Comparison of ENCODE assay signal across 22 mouse cellular contexts in genomic region chr7:98574771-98575191, GRCm38 (mm10).
A peak's percentile ranks its signal among the peaks of the same experiment; 100 is the strongest.
DNase-seq lines count a peak whose midpoint lies in the region; ATAC-seq and TF ChIP-seq lines count a peak whose summit lies in the region.
"Had no signal": no experiment of that assay in that cellular context is flagged by ENCODE, and none has a peak within 500 bp of the region (broad histone marks: within the 10 kb centered on the region; RNA-seq: fewer than 3 reads in every experiment).

No protein-coding gene starts in this region.

- WGBS in heart, embryonic 10.5 days = 66% methylated on average over 2 of the region's 2 CpGs
- WGBS in heart, postnatal 0 days = 68% methylated on average over 2 of the region's 2 CpGs

- no peaks in the 10 kb centered on the region for H3K27me3 ChIP-seq in heart, embryonic 10.5 days (ENCODE audit: insufficient read depth, poor library complexity, severe bottlenecking)
- H3K27me3 ChIP-seq in heart, postnatal 0 days (ENCODE audit: control insufficient read depth, insufficient read depth, low read length) = no peaks in the 10 kb centered on the region
- H3K27me3 ChIP-seq: embryonic facial prominence, embryonic 12.5 days; limb, embryonic 13.5 days; midbrain, embryonic 13.5 days; neural tube, embryonic 15.5 days had no signal

- no peak for TF ChIP-seq EP300 in heart, postnatal 0 days (IDR thresholded peaks at IDR 0.05; ENCODE audit: low read depth)

- no peak for ATAC-seq in heart, postnatal 0 days (ENCODE audit: insufficient read depth, low read depth)
- ATAC-seq: forebrain, postnatal 0 days; hindbrain, postnatal 0 days; midbrain, embryonic 13.5 days had no signal

- no peak for TF ChIP-seq CTCF in heart, postnatal 0 days (IDR thresholded peaks at IDR 0.05; ENCODE audit: low read depth)

- intact Hi-C loops in heart, postnatal 14 days (cut with DNase I) = no loop called here

- H3K27ac ChIP-seq in heart, embryonic 10.5 days = 0 out of 2 replicates have a peak overlapping the region, but pooled peaks have one; percentile 42
- H3K27ac ChIP-seq in heart, postnatal 0 days (ENCODE audit: low read depth) = 0 out of 2 replicates have a peak overlapping the region, but pooled peaks have one; percentile 9
- H3K27ac ChIP-seq: embryonic facial prominence, embryonic 12.5 days; hindbrain, postnatal 0 days; limb, embryonic 13.5 days; midbrain, embryonic 13.5 days; neural tube, embryonic 15.5 days had no signal

- no peak overlapping the region for H3K4me2 ChIP-seq in heart, postnatal 0 days (ENCODE audit: low read depth, low read length)
- H3K4me2 ChIP-seq: embryonic facial prominence, embryonic 12.5 days; limb, embryonic 13.5 days; lung, embryonic 14.5 days; midbrain, embryonic 13.5 days; neural tube, embryonic 15.5 days had no signal

- peaks cover 46% of the 10 kb centered on the region for H3K4me1 ChIP-seq in heart, embryonic 10.5 days
- H3K4me1 ChIP-seq in heart, postnatal 0 days (ENCODE audit: control insufficient read depth, insufficient read depth) = peaks cover 28% of the 10 kb centered on the region

- peak; percentile 53 for DNase-seq in adrenal gland, adult 2 months
- DNase-seq in adrenal gland, postnatal 14 days = no peak
- peak; percentile 71 for DNase-seq in heart, embryonic 10.5 days (ENCODE audit: low spot score)
- no peak for DNase-seq in heart, postnatal 14 days
- DNase-seq in heart, postnatal 0 days (ENCODE audit: low spot score) = no peak
- peak; percentile 58 for DNase-seq in kidney, postnatal 10 days
- no peak for DNase-seq in right cerebral cortex, postnatal 10 days (ENCODE audit: low spot score in 2 of 2)
- DNase-seq in frontal cortex, postnatal 14 days (ENCODE audit: low spot score in 2 of 2) = no peak
- DNase-seq: adrenal gland, adult 8-10 months; cerebellum, adult 11 months; cerebellum, postnatal 36 days; forebrain, postnatal 0 days; gastrocnemius, postnatal 25 days; lung, embryonic 14.5 days; right cerebral cortex, postnatal 4 days had no signal

- no peaks in the 10 kb centered on the region for H3K36me3 ChIP-seq in heart, embryonic 10.5 days
- H3K36me3 ChIP-seq in heart, postnatal 0 days (replicated peaks; ENCODE audit: control insufficient read depth, insufficient read depth, low read length) = no peaks in the 10 kb centered on the region
- H3K36me3 ChIP-seq: embryonic facial prominence, embryonic 12.5 days; G1E; limb, embryonic 13.5 days; midbrain, embryonic 13.5 days; neural tube, embryonic 15.5 days had no signal

- H3K9me3 ChIP-seq in heart, embryonic 10.5 days = no peaks in the 10 kb centered on the region
- no peaks in the 10 kb centered on the region for H3K9me3 ChIP-seq in heart, postnatal 0 days (replicated peaks; ENCODE audit: control insufficient read depth, low read length)
- H3K9me3 ChIP-seq: embryonic facial prominence, embryonic 12.5 days; G1E; limb, embryonic 13.5 days; midbrain, embryonic 13.5 days; neural tube, embryonic 15.5 days had no signal

- H3K9ac ChIP-seq in heart, postnatal 0 days (replicated peaks; ENCODE audit: low read depth, low read length) = no peak overlapping the region
- H3K9ac ChIP-seq: embryonic facial prominence, embryonic 12.5 days; forebrain, postnatal 0 days; limb, embryonic 13.5 days; lung, embryonic 14.5 days; midbrain, embryonic 13.5 days; neural tube, embryonic 15.5 days had no signal

- H3K4me3 ChIP-seq in heart, embryonic 10.5 days = no peak overlapping the region
- no peak overlapping the region for H3K4me3 ChIP-seq in heart, postnatal 0 days (ENCODE audit: low read depth, low read length)
- H3K4me3 ChIP-seq: embryonic facial prominence, embryonic 12.5 days; limb, embryonic 13.5 days; midbrain, embryonic 13.5 days; myocyte; neural tube, embryonic 15.5 days had no signal

Comparison
In these comparisons a context has a peak if more than half of its experiments do, and no peak if none do; other contexts are left out.
1. DNase-seq: peak in adrenal gland, adult 2 months (single experiment), heart, embryonic 10.5 days (single experiment) and kidney, postnatal 10 days (single experiment); none in adrenal gland, postnatal 14 days (single experiment), heart, postnatal 14 days (0 of 2), heart, postnatal 0 days (single experiment), right cerebral cortex, postnatal 10 days (0 of 2) and frontal cortex, postnatal 14 days (0 of 2).